Mouse (Mus musculus) ES-CJ7 (cell line): ENCODE measurements around the gene Tmem190.
A peak's percentile ranks its signal among the peaks of the same experiment; 100 is the strongest.

Experiments used
- DNase-seq: peaks from one replicate; pipeline ENCODE4 v3.0.0; 2011; ENCODE audit warnings: low read depth, low spot score

Tmem190 gene

DNA sequence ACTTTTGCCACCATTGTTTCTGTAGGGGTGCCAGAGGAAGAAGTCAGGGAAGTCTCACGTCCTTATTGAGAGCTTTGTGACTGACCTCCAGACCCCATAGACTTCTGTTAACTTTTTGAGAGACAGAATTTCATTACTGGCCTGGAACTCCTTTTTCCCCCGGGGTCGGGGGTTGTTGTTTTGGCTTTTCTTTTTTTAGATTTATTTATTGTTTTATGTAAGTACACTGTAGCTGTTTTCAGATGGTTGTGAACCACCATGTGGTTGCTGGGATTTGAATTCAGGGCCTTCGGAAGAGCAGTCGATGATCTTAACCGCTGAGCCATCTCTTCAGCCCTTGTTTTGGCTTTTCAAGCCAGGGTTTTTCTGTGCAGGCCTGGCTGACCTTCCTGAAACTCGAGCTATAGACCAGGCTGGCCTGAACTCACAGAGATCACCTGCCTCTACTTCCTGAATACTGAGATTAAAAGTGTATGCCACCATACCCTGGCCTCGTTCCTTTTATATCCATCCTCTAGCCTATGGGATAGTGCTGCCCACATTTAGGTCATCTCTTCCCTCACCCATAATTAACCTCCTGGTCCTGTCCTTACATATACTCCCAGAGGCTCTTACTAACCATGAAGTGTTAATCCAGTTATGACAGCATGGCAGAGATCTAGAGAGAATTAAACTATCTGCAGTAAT lies 30.5 kb downstream of the Tmem190 start:
- DNase-seq, result no peak

DNA sequence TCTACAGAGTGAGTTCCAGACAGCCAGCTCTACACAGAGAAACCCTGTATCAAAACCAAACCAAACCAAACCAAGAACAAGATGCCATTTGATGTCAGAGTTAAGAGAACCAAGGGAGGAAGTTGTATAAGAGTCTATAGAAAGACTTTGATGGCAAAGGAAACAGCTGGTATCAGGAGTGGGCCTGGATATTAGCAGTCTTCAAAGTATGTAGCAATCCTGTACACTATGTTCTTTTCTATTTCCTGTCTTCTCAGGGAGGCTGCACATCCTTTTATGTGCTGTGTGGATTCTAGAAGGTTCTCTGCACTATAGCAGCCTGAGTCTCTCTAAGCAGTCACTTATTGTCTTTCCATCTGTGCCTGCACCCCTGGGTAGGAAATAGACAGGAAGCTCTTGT lies 33.8 kb downstream of the Tmem190 start:
- no peak for DNase-seq

DNA sequence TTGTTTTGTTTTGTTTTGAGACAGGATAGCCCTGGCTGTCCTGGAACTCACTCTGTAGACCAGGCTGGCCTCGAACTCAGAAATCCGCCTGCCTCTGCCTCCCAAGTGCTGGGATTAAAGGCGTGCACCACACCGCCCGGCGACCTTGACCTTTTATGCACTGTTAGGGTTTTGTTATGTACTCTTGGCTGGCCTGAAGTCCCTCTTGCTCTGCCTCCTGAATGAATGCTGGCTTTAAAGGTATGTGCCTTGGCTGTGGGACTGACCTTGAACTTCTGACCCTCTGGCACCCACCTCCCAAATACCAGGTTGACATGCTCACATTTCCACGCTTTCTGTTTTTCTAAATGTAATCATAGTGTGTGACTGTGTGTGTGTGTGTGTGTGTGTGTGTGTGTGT lies 38.2 kb downstream of the Tmem190 start:
- peak; percentile 99 for DNase-seq

DNA sequence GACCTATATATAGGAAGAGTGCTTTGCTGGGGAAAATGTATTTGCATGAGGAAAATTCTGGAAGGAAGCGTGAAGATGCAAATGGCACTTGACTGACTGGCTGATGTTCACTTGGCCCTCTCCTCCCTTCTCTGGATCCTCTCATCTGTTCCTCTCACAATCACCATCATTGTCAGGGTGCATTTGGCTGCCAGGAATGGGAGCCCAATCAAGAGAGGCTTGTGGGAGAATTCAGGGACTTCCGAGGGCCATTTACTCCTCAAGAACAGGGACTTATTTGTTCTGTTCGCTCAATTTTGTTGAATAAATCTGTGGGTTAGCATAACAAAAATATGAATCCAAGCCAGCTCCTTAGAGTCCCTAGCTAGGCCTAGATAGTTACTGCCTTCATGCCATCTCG lies 39.0 kb downstream of the Tmem190 start:
- no peak for DNase-seq

DNA sequence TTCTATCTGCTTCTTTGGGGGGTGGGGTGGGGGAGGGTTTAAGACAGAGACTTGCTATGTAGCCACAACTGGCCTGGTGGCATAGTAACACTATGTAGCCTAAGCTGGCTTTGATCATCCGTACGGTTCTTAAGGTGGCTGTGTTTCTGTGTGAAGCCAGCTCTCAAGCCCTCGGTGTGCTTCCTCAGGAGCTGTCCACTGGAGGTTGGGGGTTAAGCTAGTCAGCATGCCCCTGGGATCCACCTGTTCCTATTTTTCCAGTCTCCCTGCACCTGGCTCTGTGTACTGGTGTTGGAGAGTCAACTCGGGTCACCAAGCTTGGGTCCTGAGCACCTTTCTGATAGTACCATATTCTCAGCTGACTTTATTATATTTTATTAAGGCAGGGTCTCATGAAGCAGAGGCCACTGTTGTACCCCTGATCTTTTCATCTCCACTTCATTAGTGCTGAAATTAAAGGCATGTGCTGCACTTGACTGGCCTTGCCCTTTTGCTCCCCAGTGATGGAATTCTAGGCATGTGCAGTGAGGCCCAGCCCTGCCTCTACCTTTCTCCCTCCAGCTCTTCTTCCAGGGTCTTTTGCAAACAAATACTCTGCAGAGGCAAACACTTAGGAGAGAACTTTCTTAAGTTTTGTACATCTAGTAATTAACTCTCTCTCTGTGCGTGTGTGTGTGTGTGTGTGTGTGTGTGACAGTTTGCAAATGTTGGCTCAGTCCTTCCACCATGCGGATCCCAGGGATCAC lies 39.6 kb downstream of the Tmem190 start:
- DNase-seq, result peak; percentile 72

DNA sequence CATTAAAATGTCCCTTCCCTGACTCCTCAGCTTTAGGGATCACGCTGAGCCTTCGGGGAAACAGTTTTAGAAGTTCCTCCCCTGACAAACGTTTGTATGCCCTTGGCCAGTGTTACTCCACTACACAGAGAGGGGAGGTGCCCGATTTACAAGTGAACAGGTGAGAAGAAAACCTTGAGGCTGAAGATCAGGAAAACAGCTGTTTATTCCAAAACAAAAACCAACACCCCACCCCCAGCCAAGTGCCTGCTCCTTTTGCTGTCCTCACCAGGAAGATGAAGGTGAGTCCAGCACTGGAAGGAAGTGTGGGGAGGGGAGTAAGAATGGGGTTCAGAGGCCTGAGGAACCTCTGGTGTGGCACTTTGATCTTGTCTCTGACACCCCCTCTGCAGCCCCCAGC lies 42.6 kb downstream of the Tmem190 start:
- peak; percentile 93 for DNase-seq

DNA sequence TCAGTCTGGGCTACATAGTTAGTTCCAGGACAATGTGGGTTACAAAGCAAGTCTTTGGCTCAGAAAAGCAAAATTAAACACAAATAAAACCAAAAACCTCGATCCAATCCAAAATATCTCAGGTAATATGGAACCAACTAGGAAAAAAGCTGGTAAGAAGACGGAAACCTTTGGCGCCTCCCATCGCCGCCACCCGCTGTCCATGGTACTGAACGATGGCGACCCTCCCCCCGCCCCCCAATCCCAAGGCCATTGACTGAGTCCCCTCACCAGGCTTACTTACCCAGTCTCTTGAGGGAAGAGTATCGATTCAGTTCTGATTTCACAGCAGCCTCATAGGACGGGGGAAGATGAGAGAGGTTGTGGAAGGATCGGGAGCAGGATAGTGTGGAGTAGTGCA lies 47.7 kb downstream of the Tmem190 start:
- DNase-seq, result no peak
